Mouse (Mus musculus) CH12.LX (cell line): Measurements from ENCODE around the gene Sgsm3. TPM values are rescaled to one million over a fixed set of nuclear protein-coding genes. Genes with fewer than 3 reads are reported as not detected.
A peak's percentile ranks its signal among the peaks of the same experiment; 100 is the strongest.

ENCODE experiments used
- DNase-seq: peaks from one replicate; pipeline ENCODE4 v3.0.0-alpha.2; 2013; ENCODE audit errors: extremely low read depth
- H3K27ac ChIP-seq: 2 replicates; pipeline ENCODE4 v1.5.1; 2012; ENCODE audit warnings: low read depth, mild to moderate bottlenecking, control low read depth, moderate library complexity; ENCODE audit not compliant: insufficient read depth
- H3K27me3 ChIP-seq: replicated peaks from 2 replicates; pipeline ENCODE3; 2012; ENCODE audit warnings: inconsistent platforms
- H3K36me3 ChIP-seq, 2 experiments: replicated peaks in 1 of 2; 2 replicates each; pipeline versions ENCODE3 to v1.6.1; 2012; ENCODE audit warnings: inconsistent platforms in 1 of 2, low read length in 1 of 2, mild to moderate bottlenecking in 1 of 2, mixed read lengths in 1 of 2, moderate library complexity in 1 of 2; ENCODE audit not compliant: control insufficient read depth in 1 of 2, insufficient read depth in 1 of 2
- H3K4me1 ChIP-seq, 2 experiments: 2 replicates each; pipeline ENCODE4 v1.6.1; 2012; ENCODE audit warnings: inconsistent platforms in 1 of 2, moderate library complexity in 1 of 2; ENCODE audit not compliant: insufficient read depth in 2 of 2, control insufficient read depth in 1 of 2
- H3K4me2 ChIP-seq: 2 replicates; pipeline ENCODE4 v1.6.1; 2012; ENCODE audit warnings: low read depth, mild to moderate bottlenecking, control low read depth; ENCODE audit not compliant: poor library complexity, insufficient read depth, severe bottlenecking
- H3K4me3 ChIP-seq, 3 experiments: fragments of 150-350 bp in 1 of 3; sonication (generic) in 1 of 3; replicated peaks in 1 of 3; 2 replicates each; pipeline versions ENCODE3 to v1.5.1; 2011 to 2012; ENCODE audit warnings: low read depth in 2 of 3, low read length in 2 of 3, mild to moderate bottlenecking in 2 of 3, moderate library complexity in 2 of 3, control low read depth in 1 of 3, improper control_type of control experiment in 1 of 3, inconsistent platforms in 1 of 3, mixed read lengths in 1 of 3; ENCODE audit not compliant: poor library complexity in 1 of 3
- H3K79me2 ChIP-seq: replicated peaks from 2 replicates; pipeline ENCODE4 v1.6.1; 2012; ENCODE audit warnings: mild to moderate bottlenecking, moderate library complexity; ENCODE audit not compliant: control insufficient read depth, poor library complexity, insufficient read depth, severe bottlenecking; ENCODE audit errors: extremely low read depth
- H3K9ac ChIP-seq: 2 replicates; pipeline ENCODE4 v1.6.1; 2012; ENCODE audit warnings: low read depth, mild to moderate bottlenecking, control low read depth, moderate library complexity; ENCODE audit not compliant: insufficient read depth
- H3K9me3 ChIP-seq: replicated peaks from 2 replicates; pipeline ENCODE3; 2012; ENCODE audit warnings: low read length, inconsistent platforms, mixed read lengths
- BHLHE40 ChIP-seq: IDR thresholded peaks from 2 replicates; pipeline ENCODE4 v1.6.1; 2011; ENCODE audit warnings: mild to moderate bottlenecking, low read depth, low read length, improper control_type of control experiment
- CHD1 ChIP-seq: IDR thresholded peaks from 2 replicates; pipeline ENCODE4 v1.6.1; 2012; ENCODE audit warnings: low read depth, low read length, improper control_type of control experiment, inconsistent platforms
- CHD2 ChIP-seq: IDR thresholded peaks from 2 replicates; pipeline ENCODE4 v1.6.1; 2011; ENCODE audit warnings: low read length, improper control_type of control experiment
- CTCF ChIP-seq, 2 experiments: IDR thresholded peaks in 1 of 2; conservative IDR thresholded peaks in 1 of 2; 2 replicates each; pipeline ENCODE4 v1.5.1; 2011 to 2012; ENCODE audit warnings: low read depth in 2 of 2, low read length in 2 of 2, improper control_type of control experiment in 1 of 2, inconsistent platforms in 1 of 2, mild to moderate bottlenecking in 1 of 2, moderate library complexity in 1 of 2
- E2F4 ChIP-seq: IDR thresholded peaks from 2 replicates; pipeline ENCODE4 v1.6.1; 2011; ENCODE audit warnings: low read depth, low read length, improper control_type of control experiment; ENCODE audit not compliant: insufficient replicate concordance
- ELF1 ChIP-seq: IDR thresholded peaks from 2 replicates; pipeline ENCODE4 v1.6.1; 2014; ENCODE audit warnings: low read depth, mild to moderate bottlenecking, inconsistent platforms, low read length, improper control_type of control experiment
- EP300 ChIP-seq: IDR thresholded peaks from 2 replicates; pipeline ENCODE4 v1.6.1; 2011; ENCODE audit warnings: low read length, improper control_type of control experiment
- ETS1 ChIP-seq: conservative IDR thresholded peaks from 2 replicates; pipeline ENCODE4 v1.6.1; 2012; ENCODE audit warnings: low read depth, mild to moderate bottlenecking, inconsistent platforms, low read length, improper control_type of control experiment, moderate library complexity
- HCFC1 ChIP-seq: IDR thresholded peaks from 2 replicates; pipeline ENCODE4 v1.6.1; 2012; ENCODE audit warnings: low read depth, mild to moderate bottlenecking, inconsistent platforms, low read length, improper control_type of control experiment
- IRF4 ChIP-seq: IDR thresholded peaks from 2 replicates; pipeline ENCODE4 v1.6.1; 2014; ENCODE audit warnings: low read depth, mild to moderate bottlenecking, inconsistent platforms, low read length, improper control_type of control experiment
- JUN ChIP-seq: IDR thresholded peaks from 2 replicates; pipeline ENCODE4 v1.6.1; 2011; ENCODE audit warnings: low read depth, mild to moderate bottlenecking, low read length, improper control_type of control experiment, moderate library complexity; ENCODE audit not compliant: insufficient read depth
- JUND ChIP-seq: conservative IDR thresholded peaks from 2 replicates; pipeline ENCODE4 v1.6.1; 2011; ENCODE audit warnings: low read depth, low read length, improper control_type of control experiment
- MAFK ChIP-seq: IDR thresholded peaks from 2 replicates; pipeline ENCODE4 v1.6.1; 2011; ENCODE audit warnings: low read length, improper control_type of control experiment; ENCODE audit not compliant: insufficient replicate concordance
- MAX ChIP-seq: IDR thresholded peaks from 2 replicates; pipeline ENCODE4 v1.6.1; 2011; ENCODE audit warnings: low read length, improper control_type of control experiment
- MEF2A ChIP-seq: IDR thresholded peaks from 2 replicates; pipeline ENCODE4 v1.6.1; 2014; ENCODE audit warnings: low read depth, mild to moderate bottlenecking, inconsistent platforms, low read length, improper control_type of control experiment, borderline replicate concordance
- MXI1 ChIP-seq: IDR thresholded peaks from 2 replicates; pipeline ENCODE4 v1.6.1; 2011; ENCODE audit warnings: mild to moderate bottlenecking, low read depth, low read length, improper control_type of control experiment
- MYC ChIP-seq: IDR thresholded peaks from 2 replicates; pipeline ENCODE4 v1.6.1; 2011; ENCODE audit warnings: low read depth, mild to moderate bottlenecking, improper control_type of control experiment, low read length
- NELFE ChIP-seq: IDR thresholded peaks from 2 replicates; pipeline ENCODE4 v1.6.1; 2011; ENCODE audit warnings: low read depth, low read length, improper control_type of control experiment
- NRF1 ChIP-seq: IDR thresholded peaks from 2 replicates; pipeline ENCODE4 v1.6.1; 2014; ENCODE audit warnings: low read depth, mild to moderate bottlenecking, inconsistent platforms, low read length, improper control_type of control experiment, moderate library complexity
- PAX5 ChIP-seq: IDR thresholded peaks from 2 replicates; pipeline ENCODE4 v1.6.1; 2012; ENCODE audit warnings: low read length, inconsistent platforms, mixed read lengths
- POLR2A ChIP-seq: IDR thresholded peaks from 2 replicates; pipeline ENCODE4 v1.6.1; 2011; ENCODE audit warnings: low read depth, mild to moderate bottlenecking, improper control_type of control experiment, low read length
- RAD21 ChIP-seq: IDR thresholded peaks from 2 replicates; pipeline ENCODE4 v1.6.1; 2011; ENCODE audit warnings: low read depth, mild to moderate bottlenecking, low read length, improper control_type of control experiment, moderate library complexity
- RCOR1 ChIP-seq: conservative IDR thresholded peaks from 2 replicates; pipeline ENCODE4 v1.6.1; 2012; ENCODE audit warnings: low read depth, mild to moderate bottlenecking, inconsistent platforms, low read length, improper control_type of control experiment
- SIN3A ChIP-seq: IDR thresholded peaks from 2 replicates; pipeline ENCODE4 v1.6.1; 2012; ENCODE audit warnings: low read length, improper control_type of control experiment, inconsistent platforms
- SMC3 ChIP-seq: IDR thresholded peaks from 2 replicates; pipeline ENCODE4 v1.6.1; 2011; ENCODE audit warnings: low read depth, low read length, improper control_type of control experiment
- TCF12 ChIP-seq: IDR thresholded peaks from 2 replicates; pipeline ENCODE4 v1.6.1; 2014; ENCODE audit warnings: low read depth, mild to moderate bottlenecking, inconsistent platforms, low read length, improper control_type of control experiment
- UBTF ChIP-seq: IDR thresholded peaks from 2 replicates; pipeline ENCODE4 v1.6.1; 2012; ENCODE audit warnings: low read depth, mild to moderate bottlenecking, inconsistent platforms, low read length, improper control_type of control experiment, moderate library complexity
- USF2 ChIP-seq: conservative IDR thresholded peaks from 2 replicates; pipeline ENCODE4 v1.6.1; 2011; ENCODE audit warnings: low read depth, low read length, improper control_type of control experiment
- ZKSCAN1 ChIP-seq: IDR thresholded peaks from 2 replicates; pipeline ENCODE4 v1.6.1; 2012; ENCODE audit warnings: low read depth, inconsistent platforms, low read length, improper control_type of control experiment, borderline replicate concordance
- ZNF384 ChIP-seq: IDR thresholded peaks from 2 replicates; pipeline ENCODE4 v1.6.1; 2012; ENCODE audit warnings: low read depth, low read length, improper control_type of control experiment, inconsistent platforms
- dilution Hi-C: fragments of 300-500 bp; cut with MboI; formaldehyde crosslinking; loops from 2 replicates; pipeline ENCODE4 v1.14.3; 2020; ENCODE audit warnings: low sequenced_read_pairs; ENCODE audit not compliant: extremely low pct_unique_long_range_greater_than_20kb, extremely low pct_ligation_motif_present
- in situ Hi-C: fragments of 300-500 bp; cut with MboI; formaldehyde crosslinking; loops from 3 replicates; pipeline ENCODE4 v1.14.3; 2019; ENCODE audit warnings: low sequenced_read_pairs, low pct_ligation_motif_present, low pct_unique_long_range_greater_than_20kb, mixed read lengths
- polyA plus RNA-seq: library from polyadenylated mRNA; unstranded; fragments of >175 nt; gene quantifications from 2 replicates; pipeline ENCODE4 v1.2.1, GENCODE M21; 2012; ENCODE audit warnings: low read depth; ENCODE audit not compliant: insufficient read length
- total RNA-seq, 2 experiments: library from RNA; depleted of rRNA; stranded (reverse); fragments of 300-350 nt in 1 of 2; fragments of >200 nt in 1 of 2; gene quantifications; 2 replicates each; pipeline ENCODE4 v1.2.3; 2012 to 2014

Gene Sgsm3
- total and polyA plus RNA-seq, 3 experiments: 14.4 to 25.5 (median 15.0) TPM

GRCm38 (mm10) chr15:80936686-80937085 is 40.9 kb upstream of the Sgsm3 start:
- Histone ChIP-seq H3K79me2 (peaks cover 3% of the 10 kb centered on the region; the same call in 1 of the 2 replicates), H3K9me3 (no peaks in the 10 kb centered on the region), H3K36me3 (peaks cover 18 to 47% of the 10 kb centered on the region in 2 experiments), H3K27ac (no peak overlapping the region)
- in situ Hi-C loops: no loop called here
- TF ChIP-seq CHD2: no peak
- no peak for TF ChIP-seq BHLHE40
- no peak for TF ChIP-seq MAFK
- TF ChIP-seq IRF4: no peak
- no peak for TF ChIP-seq SMC3
- TF ChIP-seq E2F4: no peak
- TF ChIP-seq USF2: no peak
- no peak for TF ChIP-seq NELFE
- TF ChIP-seq NRF1: no peak
- no peak for TF ChIP-seq POLR2A
- no peak for TF ChIP-seq MAX
- TF ChIP-seq HCFC1: no peak
- no peak for TF ChIP-seq ZNF384
- no peak for TF ChIP-seq CTCF (conservative IDR thresholded peaks at IDR 0.05 in 1 of 2, IDR thresholded peaks at IDR 0.05 in 1 of 2; ENCODE audit: low read depth in 2 of 2, low read length in 2 of 2)
- no peak for TF ChIP-seq CHD1
- no peak for TF ChIP-seq MEF2A
- TF ChIP-seq ELF1: no peak
- TF ChIP-seq ZKSCAN1: no peak
- no peak for TF ChIP-seq PAX5
- TF ChIP-seq, all 38 proteins: peak for 0
- Histone ChIP-seq H3K9ac (no peak overlapping the region), H3K4me1 (peaks cover 24 to 63% of the 10 kb centered on the region in 2 experiments), H3K4me2 (no peak overlapping the region), H3K27me3 (no peaks in the 10 kb centered on the region), H3K4me3 (no peak overlapping the region)
- dilution Hi-C loops: no loop called here
- no peak for DNase-seq

DNA sequence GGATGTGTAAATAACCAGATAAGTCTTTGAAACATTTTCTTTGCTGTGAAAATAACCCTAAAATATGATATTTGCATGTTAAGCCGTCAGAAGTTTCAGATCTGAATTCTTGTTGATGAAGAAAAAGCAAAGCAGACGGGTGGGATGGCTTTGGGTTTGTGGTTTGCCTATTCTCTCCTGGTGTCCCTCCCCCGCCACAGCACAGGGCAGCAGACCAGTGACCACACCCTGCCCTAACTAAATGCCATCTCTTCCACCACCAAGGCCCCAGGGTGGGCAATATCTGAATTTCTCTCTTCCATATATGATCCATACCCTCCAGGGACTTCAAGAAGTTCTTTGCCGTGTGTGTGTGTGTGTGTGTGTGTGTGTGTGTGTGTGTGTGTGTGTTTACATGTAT is 39.0 kb upstream of the Sgsm3 start:
- in situ Hi-C loops: no loop called here

More for the DNA sequence above, 39.0 kb upstream of the Sgsm3 start:
- H3K9me3 ChIP-seq: no peaks in the 10 kb centered on the region
- peak overlapping the region; percentile 58 for H3K4me2 ChIP-seq
- no peaks in the 10 kb centered on the region for H3K79me2 ChIP-seq
- TF ChIP-seq RAD21: no peak
- peak; percentile 35; the same call in 1 of the 2 replicates for TF ChIP-seq BHLHE40
- no peak for TF ChIP-seq ZNF384
- peak; percentile 60; the same call in 1 of the 2 replicates for TF ChIP-seq IRF4
- peak; percentile 13; the same call in 1 of the 2 replicates for TF ChIP-seq HCFC1
- no peak; the same call in 1 of the 2 replicates for TF ChIP-seq MXI1
- TF ChIP-seq JUND: no peak
- TF ChIP-seq UBTF: no peak
- peak; percentile 14; the same call in 1 of the 2 replicates for TF ChIP-seq ETS1
- TF ChIP-seq SIN3A: 0 out of 2 replicates have a peak, but pooled peaks have one; percentile 31
- no peak for TF ChIP-seq MYC
- peak; percentile 51 for TF ChIP-seq EP300
- TF ChIP-seq NELFE: no peak
- no peak for TF ChIP-seq JUN
- TF ChIP-seq RCOR1: no peak
- 0 out of 2 replicates have a peak, but pooled peaks have one; percentile 29 for TF ChIP-seq MEF2A
- no peak for TF ChIP-seq ZKSCAN1
- no peak for TF ChIP-seq NRF1
- no peak for TF ChIP-seq TCF12
- H3K36me3 ChIP-seq: peaks cover 8 to 41% of the 10 kb centered on the region in 2 experiments
- peaks cover 24 to 67% of the 10 kb centered on the region in 2 experiments for H3K4me1 ChIP-seq
- H3K27ac ChIP-seq: peak overlapping the region; percentile 59; the same call in 1 of the 2 replicates
- DNase-seq: peak; percentile 40
- dilution Hi-C loops: no loop called here
- no peak overlapping the region for H3K4me3 ChIP-seq
- H3K27me3 ChIP-seq: no peaks in the 10 kb centered on the region
- H3K9ac ChIP-seq: peak overlapping the region; percentile 11; the same call in 1 of the 2 replicates
